Mouse (Mus musculus): ENCODE measurements around the gene Cdca4.

Gene Cdca4

DNA sequence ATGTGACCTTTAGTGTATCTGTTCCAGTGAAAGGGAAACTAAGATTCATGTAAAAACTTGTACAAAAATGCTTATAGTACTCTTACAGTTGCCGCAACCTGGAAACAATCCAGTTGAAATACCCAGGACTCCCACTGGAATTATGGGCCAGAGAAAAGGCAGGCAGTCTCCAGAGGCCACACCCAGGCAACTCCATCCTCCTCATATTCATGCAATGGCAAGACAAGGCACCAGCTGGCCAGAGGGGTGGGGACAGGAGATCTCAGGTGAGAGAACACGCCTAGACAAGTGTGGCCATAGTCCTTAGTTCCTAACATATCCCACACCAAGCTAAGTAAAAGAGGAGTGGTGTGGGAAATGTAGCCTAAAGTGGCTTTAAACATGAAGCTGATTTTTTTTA, 6.5 kb downstream of the Cdca4 start:
- DNase-seq = peak in 1 of 2 experiments; percentile 15

DNA sequence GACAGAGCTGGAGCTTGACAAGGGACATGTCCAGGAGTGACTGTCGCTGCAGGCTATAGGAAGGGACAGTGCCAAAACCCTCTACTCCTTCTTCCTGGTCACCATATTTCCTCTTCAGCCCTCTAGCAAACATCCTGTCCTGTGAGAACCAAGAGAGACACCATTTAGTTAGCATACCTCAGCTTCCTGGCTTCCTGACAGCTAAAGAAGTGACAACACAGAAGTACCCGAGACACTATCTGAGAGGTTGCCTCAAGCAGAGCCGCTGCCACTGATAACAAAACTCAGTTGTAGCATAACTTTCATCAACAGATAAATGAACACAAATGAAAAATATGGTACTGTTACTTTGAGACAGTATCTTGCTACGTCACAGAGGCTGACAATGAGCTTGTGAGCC, 7.2 kb downstream of the Cdca4 start:
- no peak for DNase-seq

DNA sequence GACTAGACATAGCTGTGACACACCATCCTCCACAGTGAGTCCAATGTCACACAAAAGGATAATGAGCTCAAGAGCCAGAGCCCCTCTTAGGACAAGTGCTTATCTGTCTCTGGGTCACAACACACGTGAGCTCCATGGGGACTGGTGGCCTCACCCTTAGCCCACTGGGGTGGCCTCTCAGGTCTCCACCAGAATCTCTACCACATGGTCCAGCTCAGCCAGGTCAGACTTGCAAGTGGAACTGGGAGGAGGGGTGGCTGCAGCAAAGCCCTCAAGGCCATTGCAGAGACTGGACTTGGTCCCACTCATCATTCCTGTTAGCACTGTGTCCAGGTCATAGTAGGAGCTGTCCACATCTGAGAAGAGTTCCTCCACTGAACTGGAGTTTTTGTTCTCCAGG, 8.0 kb downstream of the Cdca4 start:
- DNase-seq = peak in 1 of 2 experiments; percentile 8

DNA sequence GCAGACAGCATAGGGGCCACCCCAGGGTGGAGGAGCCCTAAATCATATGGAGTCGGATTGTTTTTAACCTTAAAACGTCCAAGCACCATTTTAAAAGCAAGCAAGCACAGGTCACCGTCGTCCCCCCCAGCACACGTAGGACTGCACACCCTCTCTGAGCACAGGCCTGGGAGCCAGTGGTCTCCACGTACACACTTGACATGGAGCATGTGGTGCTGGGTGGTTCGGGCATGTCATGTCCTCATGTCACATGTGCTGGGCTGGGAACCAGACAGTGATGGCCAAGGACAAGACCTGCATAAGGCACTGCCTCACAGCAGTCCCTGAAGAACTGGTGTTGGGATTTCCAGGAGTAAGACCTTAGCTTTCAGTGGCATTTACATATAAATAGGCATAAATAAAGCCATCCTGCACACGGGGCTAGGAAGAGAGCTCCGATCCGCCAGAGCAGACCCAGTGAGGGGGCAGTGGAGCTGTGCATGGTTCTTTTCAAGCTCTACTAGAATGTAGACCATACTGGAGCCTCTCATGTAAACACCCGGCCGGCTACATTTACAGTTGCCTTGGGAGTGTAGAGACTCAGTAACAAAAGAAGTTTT, 8.7 kb downstream of the Cdca4 start:
- DNase-seq = no peak

DNA sequence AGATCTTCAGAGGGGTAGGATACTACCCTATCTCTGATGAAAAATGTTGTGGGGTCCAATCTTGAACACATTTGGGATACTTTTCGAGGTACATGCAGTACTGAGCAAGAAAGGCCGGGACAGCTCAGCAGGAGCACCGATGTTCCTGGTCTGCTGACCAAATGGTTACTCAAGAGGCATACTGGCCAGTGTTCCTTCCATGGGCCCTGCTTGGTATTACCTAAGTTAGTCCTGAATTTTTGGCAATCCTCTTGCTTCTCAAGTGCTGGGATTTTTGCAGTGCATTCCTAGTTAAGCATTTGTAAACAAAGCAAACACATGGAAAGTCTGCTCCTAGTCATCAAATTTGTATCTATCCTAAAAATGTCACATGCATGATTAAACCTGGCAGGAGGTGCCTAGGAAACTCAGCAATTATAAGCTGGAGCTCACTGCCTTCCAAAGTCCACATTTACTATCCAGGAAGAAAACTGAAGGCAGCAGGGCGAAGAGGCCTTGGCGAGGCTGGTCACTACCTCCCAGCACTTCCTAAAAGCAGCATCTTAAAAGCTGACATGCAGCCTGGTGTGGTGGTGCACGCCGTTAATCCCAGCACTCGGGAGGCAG, 10.1 kb downstream of the Cdca4 start:
- DNase-seq = no peak

DNA sequence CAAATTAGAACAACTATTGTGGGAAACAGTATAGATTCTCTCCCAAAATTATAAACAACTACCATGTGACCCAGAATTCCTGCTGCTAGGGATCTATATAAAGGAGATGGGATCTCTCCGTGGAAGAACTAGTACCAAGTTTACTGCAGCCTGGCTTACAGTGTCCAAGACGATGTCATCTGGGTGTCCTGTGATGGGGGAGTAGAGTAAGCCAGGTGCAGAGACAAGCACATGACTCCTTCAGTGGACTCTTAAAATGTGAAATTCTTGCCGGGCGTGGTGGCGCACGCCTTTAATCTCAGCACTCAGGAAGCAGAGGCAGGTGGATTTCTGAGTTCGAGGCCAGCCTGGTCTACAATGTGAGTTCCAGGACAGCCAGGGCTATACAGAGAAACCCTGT, 12.4 kb downstream of the Cdca4 start:
- peak in 1 of 2 experiments; percentile 10 for DNase-seq

DNA sequence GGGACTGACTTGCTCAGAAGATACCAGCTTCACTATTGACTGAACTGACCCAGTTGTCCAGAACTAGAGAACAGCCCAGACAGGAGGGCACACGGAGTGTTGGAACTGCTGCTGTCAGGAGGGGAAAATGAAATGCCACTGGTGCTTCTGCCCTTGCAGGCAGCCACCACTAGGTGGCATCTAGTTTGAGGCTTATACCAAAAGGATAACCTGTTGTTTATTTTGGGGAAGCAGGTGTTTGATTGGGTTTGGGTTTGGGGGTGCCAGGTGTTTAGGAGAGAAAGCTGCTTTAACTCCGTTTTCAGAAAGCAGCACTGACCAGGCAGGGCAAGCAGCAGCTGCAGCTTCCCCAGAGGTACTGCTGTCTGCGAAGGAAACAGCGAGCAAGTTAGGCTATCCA, 12.9 kb downstream of the Cdca4 start:
- peak; percentile 81 to 82 for DNase-seq

DNA sequence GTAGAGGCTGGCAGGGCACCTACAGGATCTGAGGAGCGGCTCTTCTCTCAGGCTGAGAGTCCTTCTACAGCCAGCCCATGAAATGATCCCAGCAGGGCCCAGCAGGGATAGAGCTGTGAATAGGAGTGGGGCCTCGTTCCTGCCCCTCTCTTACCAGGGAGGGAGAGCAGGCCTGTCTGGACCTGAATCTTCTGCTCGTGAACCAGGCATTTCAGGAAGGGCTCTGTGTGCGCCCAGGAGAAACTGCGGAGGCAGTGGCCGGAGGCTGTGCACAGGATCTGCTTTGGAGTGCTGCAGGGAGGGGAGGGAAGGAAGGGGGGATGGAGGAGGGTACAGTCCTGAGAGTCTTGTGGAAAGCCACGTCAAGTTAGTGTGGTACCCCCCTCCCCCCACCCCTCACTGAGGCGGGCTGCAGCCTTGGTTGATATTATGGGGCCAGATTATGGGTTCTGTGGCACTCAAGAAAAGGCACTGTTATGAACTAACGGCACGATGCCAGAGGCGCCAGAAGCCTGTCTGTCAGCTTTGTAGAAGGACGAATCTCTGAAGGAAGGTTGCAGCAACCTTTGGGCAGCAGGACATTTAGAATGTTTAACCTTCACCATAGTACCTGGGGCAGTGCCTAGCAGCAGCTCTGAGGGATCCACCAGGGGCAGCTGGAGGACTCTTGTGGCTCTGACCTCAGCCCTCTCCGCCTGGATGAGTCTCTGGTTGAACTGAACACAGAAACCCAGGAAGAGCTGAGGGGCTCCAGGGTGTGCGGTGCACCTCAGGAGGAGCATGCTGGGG, 14.3 kb downstream of the Cdca4 start:
- peak in 1 of 2 experiments; percentile 7 for DNase-seq

DNA sequence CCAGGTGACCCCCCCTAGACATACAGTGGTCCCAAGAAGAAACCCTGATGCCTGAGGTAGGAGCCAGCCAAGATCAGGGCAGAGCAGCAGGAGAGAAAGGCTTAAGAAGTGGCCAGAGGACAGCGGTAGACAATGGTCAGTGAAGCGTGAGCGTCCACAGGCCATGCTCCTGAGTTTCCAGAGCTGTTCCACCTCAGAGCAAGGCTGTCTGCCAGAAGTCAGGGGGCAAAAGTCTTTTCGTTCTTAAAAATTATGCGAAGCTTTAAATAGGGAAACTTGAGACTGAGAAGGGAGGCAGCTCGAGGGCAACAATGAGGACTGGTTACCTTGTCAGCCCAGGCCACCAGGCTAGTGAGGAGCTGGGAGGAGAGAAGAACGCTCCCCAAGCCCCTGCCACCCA, 15.9 kb downstream of the Cdca4 start:
- peak in 1 of 2 experiments; percentile 2 for DNase-seq

DNA sequence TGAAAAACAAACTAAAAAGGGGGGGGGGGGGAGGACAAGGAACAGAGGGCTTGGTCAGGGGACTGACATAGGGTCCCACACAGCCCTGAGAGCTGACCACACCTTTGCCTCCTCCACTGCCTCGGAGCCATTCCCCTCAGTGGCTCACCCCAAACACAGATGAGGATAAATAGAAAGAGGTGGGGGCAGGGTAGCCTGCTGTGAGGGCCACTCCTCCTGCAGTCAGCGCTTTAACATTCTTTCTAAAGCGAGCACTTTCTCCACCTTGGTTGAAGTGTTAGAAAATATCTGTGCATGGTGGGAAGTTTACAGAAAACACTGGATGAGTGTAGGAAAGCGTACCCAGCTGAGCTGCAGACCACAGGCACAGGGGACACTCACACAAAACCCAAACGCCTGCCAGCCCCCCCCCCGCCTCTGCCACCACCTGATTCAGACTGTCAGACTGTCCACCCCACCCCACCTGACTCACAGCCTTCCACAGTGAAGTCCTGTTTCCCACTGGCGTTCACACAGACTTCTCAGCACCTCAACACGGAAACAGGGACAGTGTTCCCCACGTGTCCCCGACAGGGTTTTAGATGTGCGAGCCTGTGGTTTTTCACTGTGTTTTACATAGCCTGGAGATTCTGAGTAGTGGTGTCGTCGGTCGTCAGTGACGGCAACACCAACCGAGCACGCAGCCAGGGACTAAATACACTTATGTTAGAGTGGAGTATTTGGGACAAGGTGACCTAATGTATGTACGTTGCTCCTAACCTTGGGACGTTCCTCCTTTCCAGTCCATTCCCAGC, 18.9 kb downstream of the Cdca4 start:
- no peak for DNase-seq

DNA sequence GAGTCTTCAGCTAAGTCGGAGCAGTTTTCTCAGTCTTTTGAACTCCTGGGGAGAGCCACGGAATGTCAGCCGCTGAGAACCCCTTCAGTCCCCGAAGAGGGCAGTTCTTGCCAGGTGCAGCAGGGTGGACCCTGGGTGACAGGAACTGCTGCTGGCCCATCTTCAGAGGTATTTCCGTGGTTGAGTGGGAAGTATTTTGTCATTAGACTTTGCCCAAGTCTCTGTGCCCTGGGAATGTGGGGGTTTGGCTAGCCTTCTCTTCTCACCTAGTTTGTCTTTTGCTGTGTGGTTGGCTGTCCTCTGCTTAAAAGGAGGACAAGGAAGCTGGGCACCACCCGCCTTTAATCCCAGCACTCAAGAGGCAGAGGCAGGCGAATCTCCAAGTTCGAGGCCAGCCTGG, 19.6 kb downstream of the Cdca4 start:
- peak in 1 of 2 experiments; percentile 9 for DNase-seq

DNA sequence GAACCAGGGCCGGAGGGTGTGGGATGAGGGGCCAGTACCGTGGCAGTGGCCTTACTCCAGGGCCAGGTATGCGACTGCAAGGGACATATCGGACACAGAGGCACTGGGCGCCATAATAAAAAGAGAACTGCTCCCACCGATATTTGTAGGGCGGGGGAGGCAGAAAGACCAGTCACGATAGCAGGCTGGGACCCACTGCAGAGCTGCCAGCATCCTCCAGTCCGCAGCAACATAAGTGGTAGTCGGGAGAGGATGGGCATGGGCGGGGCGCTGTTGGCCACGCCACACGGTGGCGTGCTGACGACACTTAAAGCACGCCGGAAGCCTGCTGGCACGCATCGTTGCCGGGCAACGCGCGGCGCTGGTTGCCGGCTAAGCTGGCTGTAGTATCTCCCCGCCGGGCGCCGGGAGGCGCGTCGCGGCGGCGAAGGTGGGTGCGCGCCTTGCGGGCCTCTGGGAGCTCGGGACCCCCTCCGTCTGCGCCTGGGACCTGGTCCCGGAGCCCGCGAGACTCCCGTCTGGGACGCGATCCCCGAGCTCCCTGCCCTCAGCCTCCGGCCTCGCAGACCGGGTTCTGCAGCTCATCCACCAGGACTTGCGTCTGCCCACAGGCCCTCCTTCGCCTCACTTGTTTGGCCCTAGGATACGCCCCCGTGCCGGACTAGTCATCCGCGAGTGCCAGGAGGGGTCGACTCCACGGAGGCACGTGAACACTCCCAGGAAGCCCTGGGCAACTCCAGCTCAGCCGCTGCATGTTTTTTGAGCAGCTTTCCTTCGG, 20.4 kb downstream of the Cdca4 start, which contains the start of gene Clba1:
Gene Clba1 (plus strand): TSS at position 351 of the 778 bp plus-strand sequence.
- peak; percentile 85 to 91 for DNase-seq

DNA sequence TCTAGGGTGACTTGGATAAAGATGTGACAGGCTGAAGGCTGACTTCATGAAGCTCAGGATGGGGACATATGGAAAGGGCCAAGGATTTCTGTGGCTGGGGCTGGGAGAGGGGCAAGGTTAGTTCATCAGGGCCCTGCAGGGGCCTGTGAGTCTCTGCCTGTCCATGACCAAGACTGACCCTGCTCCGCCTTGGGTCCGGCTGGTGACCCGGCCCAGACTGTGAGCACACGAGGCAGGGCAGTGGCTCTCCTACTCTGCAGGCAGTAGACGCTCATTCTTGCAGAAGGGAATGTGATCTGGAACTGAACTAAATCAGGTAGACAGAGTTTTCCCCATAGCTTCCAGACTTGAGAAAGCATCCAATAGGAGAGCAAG, 21.0 kb downstream of the Cdca4 start:
- no peak for DNase-seq

DNA sequence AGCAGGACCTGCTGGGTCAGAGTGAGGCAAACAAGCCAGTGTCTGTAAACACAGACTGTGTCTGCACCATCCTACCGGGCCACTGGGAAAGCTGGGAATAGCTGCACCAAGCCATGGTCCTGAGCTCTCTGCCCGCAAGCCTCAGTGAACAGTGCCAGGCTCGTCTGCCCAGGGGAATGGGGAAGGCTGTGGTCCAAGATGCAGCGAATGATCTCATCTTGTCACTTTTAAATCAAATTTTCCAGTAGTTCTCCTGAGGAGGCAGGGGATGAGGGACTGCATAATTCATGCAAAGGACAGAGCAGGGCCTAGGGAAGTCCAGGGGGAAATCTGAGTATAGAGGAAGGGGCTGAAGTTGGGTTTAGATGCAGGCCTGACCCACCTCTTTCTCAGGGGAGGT, 21.4 kb downstream of the Cdca4 start:
- DNase-seq = no peak

DNA sequence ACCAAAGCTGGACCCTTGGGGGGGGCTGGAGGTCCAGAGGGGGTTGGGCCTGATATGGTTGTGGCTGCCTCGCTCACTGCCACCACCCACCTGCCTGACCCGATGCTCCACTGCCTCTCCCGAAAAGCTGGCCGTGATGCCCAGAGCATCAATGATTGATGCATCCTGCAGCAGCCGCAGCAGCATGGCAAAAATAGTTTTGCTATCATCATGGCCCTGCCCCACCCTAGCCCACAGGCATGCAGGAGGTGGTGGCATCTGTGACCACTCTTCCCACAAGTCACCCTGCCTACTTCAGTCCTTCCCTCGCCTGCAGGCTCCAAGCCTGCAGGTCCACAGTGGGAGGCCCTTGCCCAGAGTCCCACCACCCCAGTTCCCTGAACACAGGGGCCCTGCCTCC, 23.2 kb downstream of the Cdca4 start:
- DNase-seq = peak in 1 of 2 experiments; percentile 4

DNA sequence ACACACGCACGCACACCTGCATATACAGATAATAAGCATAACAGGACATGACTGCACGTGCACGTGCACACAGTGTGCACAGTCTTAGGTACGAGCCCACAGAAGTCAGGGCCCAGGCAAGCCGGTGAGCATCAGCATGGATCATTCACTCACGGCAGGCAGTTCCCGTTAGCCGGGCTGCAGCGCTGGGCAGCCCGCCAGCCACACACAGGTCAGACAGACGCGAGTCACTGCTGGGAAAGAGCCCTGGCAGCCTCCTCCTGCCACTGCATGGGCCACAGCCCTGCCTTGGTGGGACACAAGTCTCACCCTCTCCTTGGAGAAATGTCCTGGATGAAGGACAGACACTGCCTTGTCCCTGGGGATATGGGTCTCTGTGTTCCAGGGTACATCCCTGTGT, 25.2 kb downstream of the Cdca4 start:
- DNase-seq = no peak

DNA sequence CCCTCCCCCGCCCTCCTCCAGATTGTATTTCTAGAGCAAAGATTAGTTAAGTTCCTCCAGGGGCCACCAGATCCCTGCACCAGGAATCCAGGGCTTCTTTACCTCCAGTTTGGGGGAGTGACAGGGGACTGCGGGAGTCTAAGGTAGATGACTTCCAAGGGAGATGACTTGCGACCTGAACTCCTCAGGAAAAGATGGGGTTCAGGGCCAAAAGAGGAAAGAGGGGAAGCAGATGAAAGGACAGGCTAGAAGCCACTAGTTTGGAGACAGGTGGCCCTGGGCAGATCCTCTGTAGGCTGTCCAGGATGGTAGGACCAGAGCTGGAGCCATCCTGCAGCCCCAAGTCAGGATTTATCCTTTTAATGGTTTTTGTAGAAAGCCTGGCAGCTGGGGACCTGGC, 26.3 kb downstream of the Cdca4 start:
- DNase-seq = no peak

DNA sequence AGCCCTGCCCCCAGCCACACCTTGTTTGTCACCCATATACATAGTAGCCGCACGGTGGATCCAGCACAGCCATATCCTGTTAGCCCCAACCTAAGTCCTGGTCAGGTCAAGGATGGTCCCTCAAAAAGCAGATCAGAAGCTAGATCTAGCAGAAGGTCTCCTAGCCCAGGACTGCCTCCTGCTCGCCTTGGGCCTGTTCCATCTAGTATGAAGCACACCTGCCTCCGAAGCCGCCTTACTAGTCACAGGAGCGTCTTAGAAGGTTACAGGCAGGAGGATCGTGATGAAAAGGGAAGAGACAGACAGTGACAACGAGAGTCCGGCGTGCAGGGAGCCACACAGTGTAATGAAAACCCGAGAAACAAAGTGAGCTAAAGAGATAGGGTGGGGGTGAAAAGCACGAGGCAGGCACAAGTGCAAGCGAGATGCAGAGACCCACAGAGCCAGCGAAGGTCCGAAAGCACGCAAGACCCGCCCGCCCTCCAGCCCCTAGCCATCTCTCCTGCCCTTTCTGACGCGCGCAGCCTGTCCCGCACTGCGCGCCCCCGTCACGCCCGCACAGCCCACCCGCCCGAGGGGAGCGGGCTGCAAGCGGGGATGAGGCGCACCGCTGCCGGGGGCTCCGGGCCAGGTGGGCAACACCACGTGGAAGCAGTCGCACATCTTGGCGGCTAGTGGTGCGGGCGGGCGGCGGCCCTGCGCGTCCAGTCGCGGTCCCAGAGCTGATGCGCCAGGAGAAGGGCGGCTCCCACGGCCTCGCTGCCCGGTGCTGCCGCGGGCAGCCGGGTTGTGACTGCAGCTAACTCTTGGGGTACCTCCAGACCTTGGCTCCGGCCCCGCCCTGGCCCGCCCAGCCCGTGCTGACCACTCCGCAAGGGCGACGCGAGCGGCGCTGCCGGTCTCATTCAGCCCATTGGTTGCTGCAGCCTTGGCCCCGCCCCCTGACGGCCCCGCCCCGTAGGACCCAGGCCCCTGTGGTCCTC, 27.1 kb downstream of the Cdca4 start, which contains the start of gene Ahnak2:
Gene Ahnak2 (minus strand): TSS at position 794 of the 983 bp plus-strand sequence.
- peak in 1 of 2 experiments; percentile 14 for DNase-seq

DNA sequence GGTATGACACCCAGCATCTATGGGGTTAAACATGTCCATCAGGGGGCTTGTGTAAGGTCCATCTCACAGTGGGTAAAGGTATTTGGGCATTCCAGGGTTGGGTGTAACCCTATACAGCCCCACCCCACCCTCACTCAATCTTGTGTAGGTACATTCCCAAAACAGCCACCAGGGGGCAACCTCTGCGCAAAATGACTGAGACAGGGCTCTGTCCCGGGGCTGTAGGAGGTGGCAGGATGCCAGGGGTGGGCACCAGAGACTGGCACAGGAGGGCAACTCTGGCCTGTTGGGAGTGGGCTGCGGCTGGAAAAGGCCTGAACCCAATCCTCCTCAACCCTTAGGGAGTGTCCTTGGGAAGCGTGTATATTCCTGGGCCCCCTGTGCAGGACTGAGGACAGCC, 28.7 kb downstream of the Cdca4 start:
- peak; percentile 82 to 85 for DNase-seq

DNA sequence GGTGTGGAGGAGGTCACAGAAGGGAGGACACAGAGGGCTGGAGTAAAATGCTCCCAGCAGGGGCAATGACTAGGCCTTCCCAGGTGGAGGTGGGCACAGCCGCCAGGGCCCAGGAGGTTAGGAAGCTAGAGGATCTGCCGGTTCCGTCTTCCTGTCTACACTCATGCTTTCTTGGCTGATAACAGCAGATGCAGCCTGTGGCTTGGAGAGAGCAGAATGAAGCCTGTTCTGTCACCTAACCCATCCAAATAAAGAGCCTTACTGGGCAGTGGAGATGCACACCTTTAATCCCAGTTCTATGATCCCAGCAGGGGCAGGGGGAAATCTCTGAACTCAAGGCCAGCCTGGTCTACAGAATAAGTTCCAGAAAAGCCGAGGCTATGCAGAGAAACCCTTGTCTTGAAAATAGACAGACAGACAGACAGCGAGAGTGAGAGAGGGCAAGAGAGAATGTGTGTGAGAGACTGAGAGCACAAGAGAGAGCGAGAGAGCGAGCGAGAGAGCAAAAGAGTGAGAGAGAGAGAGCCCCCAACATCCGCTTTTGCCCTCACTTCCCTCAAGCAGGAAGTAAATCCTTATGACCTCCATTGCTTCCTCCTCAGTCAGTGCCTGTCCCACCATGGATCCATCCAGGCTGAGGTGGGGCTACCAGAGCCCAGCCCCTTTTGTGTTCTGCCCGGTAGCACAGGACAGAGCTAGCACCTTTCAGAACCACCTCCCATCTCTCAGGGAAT, 29.8 kb downstream of the Cdca4 start:
- DNase-seq = no peak

All from thymus, postnatal 36 days (tissue).